Mouse (Mus musculus) forebrain, embryonic 16.5 days (tissue): ENCODE results near the gene Ak6. TPM values are rescaled to one million over a fixed set of nuclear protein-coding genes. Genes with fewer than 3 reads are reported as not detected.

Source experiments
- ATAC-seq: fragments of 200-750 bp; cut with Nextera tagmentation; 2 replicates; pipeline ENCODE4 v1.8.0; 2017; ENCODE audit warnings: mild to moderate bottlenecking, moderate library complexity
- H3K27ac ChIP-seq: fragments of 300-500 bp; sonication (generic); 2 replicates; pipeline ENCODE4 v1.5.1; 2014; ENCODE audit warnings: low read length, control low read depth
- H3K27me3 ChIP-seq: fragments of 300-500 bp; sonication (generic); replicated peaks from 2 replicates; pipeline ENCODE4 v1.6.1; 2014; ENCODE audit warnings: low read length; ENCODE audit not compliant: control insufficient read depth, insufficient read depth
- H3K36me3 ChIP-seq: fragments of 300-500 bp; sonication (generic); 2 replicates; pipeline ENCODE4 v1.6.1; 2014; ENCODE audit not compliant: control insufficient read depth, insufficient read depth
- H3K4me1 ChIP-seq: fragments of 300-500 bp; sonication (generic); replicated peaks from 2 replicates; pipeline ENCODE4 v1.6.1; 2014; ENCODE audit warnings: low read length; ENCODE audit not compliant: control insufficient read depth, insufficient read depth
- H3K4me2 ChIP-seq: fragments of 300-500 bp; sonication (generic); 2 replicates; pipeline ENCODE4 v1.6.1; 2014; ENCODE audit warnings: mild to moderate bottlenecking, low read length, control low read depth
- H3K4me3 ChIP-seq: fragments of 300-500 bp; sonication (generic); replicated peaks from 2 replicates; pipeline ENCODE4 v1.5.1; 2014; ENCODE audit warnings: mild to moderate bottlenecking, low read length, control low read depth
- H3K9ac ChIP-seq: fragments of 300-500 bp; sonication (generic); replicated peaks from 2 replicates; pipeline ENCODE4 v1.6.1; 2014; ENCODE audit warnings: low read depth, low read length, control low read depth
- H3K9me3 ChIP-seq: fragments of 300-500 bp; sonication (generic); 2 replicates; pipeline ENCODE4 v1.6.1; 2016; ENCODE audit warnings: low read length; ENCODE audit not compliant: control insufficient read depth
- WGBS: fragments of 180-500 bp; shearing (Covaris S2); extraction: QIAGEN DNeasy Blood & Tissue Kit; methylation state at CpG from one replicate; pipeline ENCODE4 v1.1.7; 2014; 5-methylcytosine and 5-hydroxymethylcytosine counted together
- polyA plus RNA-seq: library from polyadenylated mRNA; unstranded; fragments of >200 nt; fragmentation: Nextera tagmentation; extraction: Ambion mirVana; gene quantifications from 2 replicates; pipeline ENCODE4 v1.2.1, GENCODE M21; 2015

The Ak6 gene
- polyA plus RNA-seq, 1 experiment from 2014 or later, result 359 TPM

DNA sequence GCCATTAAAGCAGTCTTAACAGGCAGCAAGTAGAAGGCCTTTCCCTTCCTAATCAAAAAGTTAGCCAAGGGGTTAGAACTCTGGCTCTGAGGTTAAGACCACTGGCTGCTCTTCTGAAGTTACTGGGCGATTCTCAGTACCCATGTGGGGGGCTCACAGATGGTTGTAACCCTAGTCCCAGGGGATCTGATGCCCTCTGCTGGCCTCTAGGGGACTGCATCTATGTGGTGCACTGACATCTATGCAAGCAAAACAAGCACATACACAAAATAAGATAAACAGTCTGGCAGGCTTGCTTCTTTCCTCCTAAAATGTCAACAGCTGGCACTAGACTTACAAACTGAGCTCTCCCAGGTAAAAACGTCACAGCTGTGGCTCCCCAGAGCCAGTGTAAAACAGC is 37.9 kb upstream of the Ak6 start:
- Histone ChIP-seq H3K36me3 (no peaks in the 10 kb centered on the region), H3K4me1 (peaks cover 4% of the 10 kb centered on the region), H3K4me2 (no peak overlapping the region), H3K9me3 (no peaks in the 10 kb centered on the region), H3K9ac (no peak overlapping the region), H3K4me3 (no peak overlapping the region), H3K27me3 (peaks cover 6% of the 10 kb centered on the region), H3K27ac (no peak overlapping the region)
- WGBS, result 61% methylated on average over 2 of the region's 2 CpGs
- no peak for ATAC-seq

DNA sequence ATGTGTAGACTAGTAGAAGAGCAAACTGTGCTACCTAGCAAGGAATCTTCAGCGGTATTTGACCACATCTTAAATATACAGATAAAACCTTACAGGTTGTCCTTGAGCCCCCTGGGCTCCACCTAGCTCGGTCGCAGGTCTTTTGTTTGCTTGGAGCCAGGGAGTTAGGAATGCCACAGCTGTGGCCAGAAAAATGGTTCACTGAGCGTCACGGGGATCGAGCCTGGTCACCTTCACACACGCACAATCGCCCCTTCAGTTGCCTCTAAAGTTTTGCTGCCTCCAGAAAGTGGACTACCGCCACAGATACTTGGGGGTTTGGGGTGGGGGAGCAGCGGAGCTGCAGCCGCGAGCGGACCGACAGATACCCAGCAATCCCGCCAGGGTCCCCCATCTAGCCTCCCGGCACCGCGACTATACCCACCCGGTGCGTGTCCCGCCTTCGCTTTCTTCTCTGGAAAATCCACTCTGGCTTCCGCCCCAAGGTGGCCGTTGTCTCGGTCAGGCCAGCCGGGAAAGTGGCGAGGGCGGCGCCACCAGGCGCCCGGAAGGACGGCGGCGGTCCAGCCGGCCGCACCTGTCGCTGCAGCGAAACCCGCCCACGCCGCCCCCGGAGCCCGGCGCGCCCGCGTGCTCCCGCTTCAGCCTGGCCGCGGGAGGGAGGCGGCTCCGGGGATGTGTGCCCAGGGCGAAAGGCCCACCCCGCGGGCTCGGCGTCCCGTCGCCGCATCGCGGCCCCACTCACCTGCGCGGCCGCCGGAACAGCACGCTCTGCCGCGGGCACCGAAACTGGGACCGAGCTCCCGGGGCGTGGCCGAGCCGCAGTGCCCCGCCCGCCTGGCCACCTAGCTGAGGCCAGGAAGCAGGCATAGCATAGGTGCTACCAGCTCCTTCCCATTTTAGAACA is 34.3 kb upstream of the Ak6 start, which contains the start of gene Marveld2:
TSS of gene Marveld2 (minus strand) at position 791 of the 907 bp plus-strand sequence.
- WGBS, result 2% methylated on average over 77 of the region's 77 CpGs
- peaks cover 6% of the 10 kb centered on the region for H3K27me3 ChIP-seq
- peak; percentile 47 for ATAC-seq
- H3K4me3 ChIP-seq, result peak within 1 kb of the TSS; percentile 51
- no peaks in the 10 kb centered on the region for H3K9me3 ChIP-seq
- peaks cover 4% of the 10 kb centered on the region for H3K4me1 ChIP-seq
- peaks cover 11% of the 10 kb centered on the region for H3K36me3 ChIP-seq
- peak within 1 kb of the TSS; percentile 78 for H3K4me2 ChIP-seq
- H3K9ac ChIP-seq, result peak within 1 kb of the TSS; percentile 60
- H3K27ac ChIP-seq, result no peak within 1 kb of the TSS

DNA sequence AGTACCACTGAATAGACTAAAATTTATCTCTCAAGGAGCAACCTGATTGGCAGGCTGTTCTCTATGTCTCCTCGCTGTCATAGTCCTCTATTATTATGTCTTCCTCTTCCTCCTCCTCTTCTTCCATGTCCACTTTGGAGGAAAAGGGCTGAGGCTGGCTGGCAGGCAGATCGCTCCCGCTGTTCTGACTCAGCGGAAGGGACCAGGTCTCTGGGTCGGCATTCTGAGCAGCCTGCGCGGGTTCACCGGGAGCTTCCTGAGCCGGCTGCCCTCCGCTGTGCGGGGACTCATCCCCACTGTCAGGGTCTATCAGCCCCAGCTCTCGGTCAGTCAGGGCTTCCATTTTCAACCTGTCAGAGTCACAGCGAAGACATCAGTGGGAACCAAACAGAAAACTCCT is 33.2 kb upstream of the Ak6 start:
- no peak; the same call in 1 of the 2 replicates for ATAC-seq
- H3K36me3 ChIP-seq, result peaks cover 20% of the 10 kb centered on the region
- no peak overlapping the region for H3K4me3 ChIP-seq
- no peak overlapping the region for H3K9ac ChIP-seq
- peaks cover 6% of the 10 kb centered on the region for H3K27me3 ChIP-seq
- no peak overlapping the region for H3K27ac ChIP-seq
- no peaks in the 10 kb centered on the region for H3K9me3 ChIP-seq
- no peak overlapping the region for H3K4me2 ChIP-seq
- 84% methylated on average over 13 of the region's 13 CpGs for WGBS
- peaks cover 4% of the 10 kb centered on the region for H3K4me1 ChIP-seq

DNA sequence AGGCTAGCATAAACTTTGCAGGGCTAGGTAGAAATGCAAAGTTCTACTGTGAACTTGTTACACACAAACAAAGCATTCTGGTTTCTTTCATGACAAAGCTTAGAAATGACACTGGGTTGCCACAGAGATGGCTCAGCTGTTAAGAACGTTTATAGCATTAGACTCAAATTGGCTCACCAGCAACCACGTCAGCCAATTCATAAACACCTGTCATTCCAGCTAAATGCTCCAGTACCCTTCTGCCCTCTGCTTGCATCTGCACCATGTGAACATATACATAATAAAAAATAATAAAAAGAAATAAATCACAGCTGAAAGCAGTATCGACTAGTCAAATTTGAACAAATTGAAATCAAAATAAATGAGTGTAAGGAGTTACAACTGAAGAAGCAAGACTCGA is 28.5 kb upstream of the Ak6 start:
- no peak for ATAC-seq
- no peak overlapping the region for H3K4me2 ChIP-seq
- peaks cover 44% of the 10 kb centered on the region for H3K36me3 ChIP-seq
- no peaks in the 10 kb centered on the region for H3K9me3 ChIP-seq
- peaks cover 6% of the 10 kb centered on the region for H3K27me3 ChIP-seq
- H3K27ac ChIP-seq, result no peak overlapping the region
- H3K4me3 ChIP-seq, result no peak overlapping the region
- WGBS, result 94% methylated on average over 4 of the region's 4 CpGs
- no peak overlapping the region for H3K9ac ChIP-seq
- no peaks in the 10 kb centered on the region for H3K4me1 ChIP-seq

DNA sequence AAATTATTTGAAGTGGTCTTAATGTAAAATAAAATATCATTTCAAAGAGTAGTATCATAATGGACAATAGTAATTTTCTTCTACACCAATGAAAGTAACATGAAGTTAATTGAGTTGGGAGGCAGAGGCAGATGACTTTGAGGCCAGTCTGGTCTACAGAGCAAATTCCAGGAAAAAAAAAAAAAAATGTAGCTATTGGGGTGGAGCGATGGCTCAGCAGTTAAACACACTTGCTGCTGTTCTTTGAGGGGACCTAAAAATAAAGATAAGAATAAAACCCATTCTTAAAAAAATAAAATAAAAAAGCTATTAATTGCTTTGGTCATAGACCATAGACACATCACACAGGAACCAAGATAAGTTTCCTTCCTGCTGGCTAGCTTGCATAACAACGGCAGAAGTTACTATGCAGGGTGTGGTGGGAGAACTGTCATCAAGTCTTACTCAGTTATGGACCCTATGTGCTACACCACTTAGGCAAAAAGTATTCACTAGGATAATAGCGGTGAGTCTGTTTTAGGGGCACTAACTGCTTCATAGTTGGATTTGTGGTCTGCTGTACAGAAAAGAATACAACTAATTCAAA is 16.6 kb upstream of the Ak6 start:
- Histone ChIP-seq H3K4me3 (no peak overlapping the region), H3K9me3 (no peaks in the 10 kb centered on the region), H3K27me3 (no peaks in the 10 kb centered on the region), H3K9ac (no peak overlapping the region), H3K27ac (no peak overlapping the region), H3K4me2 (no peak overlapping the region), H3K36me3 (peaks cover 34% of the 10 kb centered on the region), H3K4me1 (no peaks in the 10 kb centered on the region)
- no peak for ATAC-seq
- 96% methylated on average over 3 of the region's 3 CpGs for WGBS

DNA sequence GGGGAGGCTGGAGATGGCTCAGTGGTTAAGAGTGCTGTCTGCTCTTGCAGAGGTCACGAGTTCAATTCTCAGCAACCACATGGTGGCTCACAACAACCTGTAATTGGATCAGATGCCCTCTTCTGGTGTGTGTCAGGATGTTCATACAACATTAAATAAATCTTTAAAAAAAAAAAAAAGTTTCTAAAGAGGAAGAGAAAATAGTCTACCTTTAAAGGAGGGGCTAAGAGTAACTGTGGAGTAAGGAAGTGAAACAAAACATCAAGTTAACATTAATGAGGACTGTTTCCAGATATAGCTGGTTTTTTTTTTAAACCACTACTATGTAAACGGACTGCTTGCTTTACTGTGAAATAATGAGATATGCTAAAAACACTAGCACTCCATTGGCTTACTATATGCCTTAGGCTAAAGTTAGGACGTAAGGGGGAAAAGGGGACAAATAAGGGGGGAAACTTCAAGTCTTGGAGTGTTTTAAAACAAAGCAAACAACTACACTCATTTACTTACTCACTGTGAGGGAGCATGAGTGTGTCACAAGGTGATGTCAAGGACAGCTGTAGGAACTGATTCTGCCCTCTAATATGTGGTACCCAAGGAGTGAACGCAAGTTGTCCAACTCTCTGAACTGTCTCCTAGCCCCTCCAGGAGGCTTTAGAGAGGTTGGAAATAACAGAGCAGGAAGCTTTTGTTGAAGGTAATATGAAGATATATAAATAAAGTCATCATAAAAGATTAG is 8.1 kb upstream of the Ak6 start:
- Histone ChIP-seq H3K27me3 (no peaks in the 10 kb centered on the region), H3K27ac (no peak overlapping the region), H3K9ac (no peak overlapping the region), H3K36me3 (peaks cover 33% of the 10 kb centered on the region), H3K9me3 (no peaks in the 10 kb centered on the region), H3K4me1 (no peaks in the 10 kb centered on the region), H3K4me3 (no peak overlapping the region), H3K4me2 (no peak overlapping the region)
- ATAC-seq, result no peak
- WGBS, result 91% methylated on average over 4 of the region's 4 CpGs

DNA sequence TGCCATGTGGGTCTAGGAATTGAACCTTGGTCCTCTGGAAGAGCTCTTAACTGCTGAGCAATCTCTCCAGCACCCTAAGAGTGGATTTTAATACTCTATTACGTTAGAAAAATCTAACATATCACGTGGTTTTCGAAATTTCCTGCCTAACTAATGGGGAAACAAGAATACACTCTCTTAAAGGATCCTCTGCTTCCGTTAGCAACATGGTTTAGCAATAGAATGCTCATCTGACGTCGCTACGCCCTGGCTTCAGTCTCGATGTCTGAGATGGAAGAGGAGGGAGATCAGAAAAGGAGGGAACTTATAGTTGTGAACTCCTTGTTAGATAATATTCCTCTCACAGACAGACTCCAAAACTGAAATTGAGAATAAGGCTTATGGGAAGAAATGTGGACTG is 2.6 kb upstream of the Ak6 start:
- Histone ChIP-seq H3K9ac (no peak overlapping the region), H3K4me2 (no peak overlapping the region), H3K27ac (no peak overlapping the region), H3K4me3 (no peak overlapping the region), H3K36me3 (peaks cover 22% of the 10 kb centered on the region), H3K4me1 (peaks cover 9% of the 10 kb centered on the region), H3K27me3 (no peaks in the 10 kb centered on the region), H3K9me3 (no peaks in the 10 kb centered on the region)
- ATAC-seq, result no peak
- 96% methylated on average over 8 of the region's 8 CpGs for WGBS

DNA sequence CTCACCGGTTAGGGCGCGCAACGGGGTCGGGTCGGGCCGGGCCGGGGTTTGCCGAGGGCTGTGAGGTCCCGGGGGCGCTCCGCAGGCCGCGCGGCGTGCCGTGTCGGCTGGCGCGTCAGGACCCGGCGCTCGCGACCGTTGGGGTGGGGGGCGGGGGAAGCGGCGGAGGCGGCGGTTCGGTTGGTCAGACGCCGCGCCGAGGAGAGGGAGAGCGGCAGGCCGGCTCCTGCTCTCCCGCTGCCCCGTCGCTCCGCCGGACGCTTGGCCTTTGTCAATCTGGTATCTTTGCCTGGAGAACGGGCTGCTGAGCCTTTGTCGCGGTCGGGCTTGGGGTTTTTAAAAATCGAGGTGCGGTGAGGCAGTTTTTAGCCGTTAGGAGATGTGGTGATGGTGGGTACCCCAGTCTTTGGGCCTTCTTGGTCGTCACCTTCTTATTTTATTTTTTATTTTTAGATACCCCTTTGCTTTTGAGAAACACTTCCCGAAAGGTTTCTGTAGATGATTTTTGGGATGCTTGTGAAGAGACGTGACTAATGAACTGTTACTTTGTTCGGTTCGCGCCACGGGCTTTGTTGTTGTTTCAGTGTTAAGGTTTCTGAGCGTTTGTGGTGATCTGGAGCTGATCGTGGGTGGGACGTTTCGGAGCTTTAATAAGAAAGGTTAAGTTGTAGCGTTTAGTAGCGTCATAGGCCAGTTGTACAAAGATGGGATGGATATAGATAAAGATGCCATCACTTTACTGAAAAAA is 834 bp downstream of the Ak6 start, which contains the start of gene Taf9:
TSS of gene Taf9 (plus strand) at position 141 of the 748 bp plus-strand sequence.
- Histone ChIP-seq H3K4me3 (peak within 1 kb of the TSS; percentile 100), H3K4me1 (peaks cover 9% of the 10 kb centered on the region), H3K27ac (peak within 1 kb of the TSS; percentile 99), H3K27me3 (no peaks in the 10 kb centered on the region), H3K9me3 (no peaks in the 10 kb centered on the region), H3K36me3 (peaks cover 5% of the 10 kb centered on the region; the same call in 1 of the 2 replicates), H3K4me2 (peak within 1 kb of the TSS; percentile 98), H3K9ac (peak within 1 kb of the TSS; percentile 93)
- peak; percentile 69; the same call in 1 of the 2 replicates for ATAC-seq
- WGBS, result under 1% methylated on average over 62 of the region's 63 CpGs
